Mouse (Mus musculus) erythroblast, embryonic 14.5 days (primary cell): ENCODE data around the gene Parp16.

Source experiments
- GATA1 ChIP-seq: IDR thresholded peaks from 2 replicates; pipeline ENCODE4 v1.6.1; 2012; ENCODE audit warnings: low read length, inconsistent platforms, mixed read lengths
- TAL1 ChIP-seq: IDR thresholded peaks from 3 replicates; pipeline ENCODE4 v1.6.1; 2012; ENCODE audit warnings: low read length, inconsistent platforms, mixed read lengths

GRCm38 (mm10) chr9:65239176-65239575 lies 44.0 kb downstream of the Parp16 start:
- TF ChIP-seq GATA1, result no peak
- TF ChIP-seq TAL1, result no peak
